Mouse (Mus musculus): ENCODE data around the gene Etv5.
A peak's percentile ranks its signal among the peaks of the same experiment; 100 is the strongest.

GRCm38 (mm10) chr16:22439499-22440177 lies at the start of gene Etv5:
- TF ChIP-seq CTCF (IDR thresholded peaks at IDR 0.05; ENCODE audit: insufficient read depth, low read length) (no peak), POLR2A (IDR thresholded peaks at IDR 0.05; ENCODE audit: borderline replicate concordance, extremely low read depth, low read depth, low read length) (peak; percentile 80; the same call in 1 of the 2 replicates)

All from lung, adult 2 months (tissue).